Mouse (Mus musculus) heart, postnatal 0 days (tissue): ENCODE data around the gene Zswim3.

Source experiments
- CTCF ChIP-seq: IDR thresholded peaks from 2 replicates; pipeline ENCODE4 v1.5.1; 2016; ENCODE audit warnings: antibody characterized with exemption, control low read depth, low read depth
- EP300 ChIP-seq: IDR thresholded peaks from 2 replicates; pipeline ENCODE4 v1.6.1; 2016; ENCODE audit warnings: antibody characterized with exemption, low read depth

GRCm38 (mm10) chr2:164835164-164835563 is 30.3 kb downstream of the Zswim3 start:
- no peak for TF ChIP-seq CTCF
- TF ChIP-seq EP300 = no peak
